Mouse (Mus musculus) megakaryocyte, embryonic 14.5 days (primary cell): ENCODE results near the gene Ak9.

ENCODE experiments used
- FLI1 ChIP-seq: IDR thresholded peaks from 2 replicates; pipeline ENCODE4 v1.6.1; 2012; ENCODE audit warnings: low read length, inconsistent platforms, mixed read lengths
- GATA1 ChIP-seq: IDR thresholded peaks from 3 replicates; pipeline ENCODE4 v1.6.1; 2012; ENCODE audit warnings: mixed read lengths, low read length, inconsistent platforms, borderline replicate concordance

DNA sequence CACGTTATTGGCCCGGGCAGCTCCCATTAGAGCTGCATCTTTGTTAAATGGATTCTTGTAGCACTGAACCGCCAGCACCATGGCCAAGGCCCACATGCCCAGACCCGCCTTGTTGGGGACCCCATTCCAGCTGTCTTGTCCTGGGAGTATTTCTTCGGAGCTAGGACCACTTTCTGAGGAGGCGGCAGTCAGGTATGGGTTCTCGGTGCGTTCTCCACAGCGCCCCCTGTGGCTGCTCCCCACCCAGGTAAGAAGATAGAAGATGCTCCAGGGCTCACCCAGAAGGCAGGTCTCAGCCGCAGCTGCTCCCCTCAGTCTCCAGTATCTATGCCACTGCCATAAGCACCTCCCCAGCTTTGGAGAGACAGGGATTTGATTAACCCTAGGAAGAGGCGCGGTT lies 76.7 kb downstream of the Ak9 start:
- TF ChIP-seq GATA1 (no peak), FLI1 (no peak)
